In genomic region chr6:88431202-88431601, GRCm38 (mm10) we compare ENCODE assay signal across 9 mouse cellular contexts. TPM values are rescaled to one million over a fixed set of nuclear protein-coding genes. Genes with fewer than 3 reads are reported as not detected.
DNase-seq lines count a peak whose midpoint lies in the region; ATAC-seq and TF ChIP-seq lines count a peak whose summit lies in the region.
"Had no signal": no experiment of that assay in that cellular context is flagged by ENCODE, and none has a peak within 500 bp of the region (broad histone marks: within the 10 kb centered on the region; RNA-seq: fewer than 3 reads in every experiment).

No protein-coding gene starts in this region.

- H3K4me3 ChIP-seq in forebrain, postnatal 0 days (ENCODE audit: low read depth, low read length), result no peak overlapping the region
- H3K4me3 ChIP-seq in forebrain, embryonic 12.5 days (replicated peaks), result no peak overlapping the region
- H3K4me3 ChIP-seq in E14TG2a.4 (replicated peaks; ENCODE audit: low read length), result no peak overlapping the region
- H3K4me3 ChIP-seq in hindbrain, embryonic 14.5 days (replicated peaks; ENCODE audit: low read length), result no peak overlapping the region
- no peak overlapping the region for H3K4me3 ChIP-seq in liver, embryonic 16.5 days (ENCODE audit: low read depth, low read length)
- H3K4me3 ChIP-seq: midbrain, embryonic 12.5 days had no signal

- no peaks in the 10 kb centered on the region for H3K36me3 ChIP-seq in forebrain, postnatal 0 days (ENCODE audit: insufficient read depth)
- no peaks in the 10 kb centered on the region for H3K36me3 ChIP-seq in forebrain, embryonic 12.5 days (replicated peaks)
- H3K36me3 ChIP-seq in E14TG2a.4 (ENCODE audit: insufficient read depth, low read length), result peaks cover 28% of the 10 kb centered on the region
- no peaks in the 10 kb centered on the region for H3K36me3 ChIP-seq in hindbrain, embryonic 14.5 days (replicated peaks; ENCODE audit: control insufficient read depth, insufficient read depth)
- H3K36me3 ChIP-seq in liver, embryonic 16.5 days (ENCODE audit: control insufficient read depth, insufficient read depth), result no peaks in the 10 kb centered on the region
- H3K36me3 ChIP-seq: midbrain, embryonic 12.5 days had no signal

- ATAC-seq in forebrain, postnatal 0 days, result no peak
- no peak for ATAC-seq in forebrain, embryonic 12.5 days (ENCODE audit: low FRiP score)
- no peak for ATAC-seq in hindbrain, embryonic 14.5 days (ENCODE audit: low FRiP score)
- 0 out of 2 replicates have a peak, but pooled peaks have one; percentile 41 for ATAC-seq in liver, embryonic 16.5 days (ENCODE audit: low read depth)

- H3K9ac ChIP-seq in forebrain, postnatal 0 days, result no peak overlapping the region
- no peak overlapping the region for H3K9ac ChIP-seq in forebrain, embryonic 12.5 days
- no peak overlapping the region for H3K9ac ChIP-seq in hindbrain, embryonic 14.5 days
- H3K9ac ChIP-seq in liver, embryonic 16.5 days (ENCODE audit: low read depth, low read length), result no peak overlapping the region
- H3K9ac ChIP-seq: midbrain, embryonic 12.5 days had no signal

- no peaks in the 10 kb centered on the region for H3K9me3 ChIP-seq in forebrain, postnatal 0 days (ENCODE audit: low read length)
- H3K9me3 ChIP-seq in forebrain, embryonic 12.5 days, result no peaks in the 10 kb centered on the region
- H3K9me3 ChIP-seq in E14TG2a.4 (ENCODE audit: low read length), result no peaks in the 10 kb centered on the region
- H3K9me3 ChIP-seq in hindbrain, embryonic 14.5 days (ENCODE audit: control insufficient read depth, low read length), result no peaks in the 10 kb centered on the region
- H3K9me3 ChIP-seq in liver, embryonic 16.5 days (replicated peaks; ENCODE audit: control insufficient read depth, low read length), result no peaks in the 10 kb centered on the region
- H3K9me3 ChIP-seq: midbrain, embryonic 12.5 days had no signal

- no peaks in the 10 kb centered on the region for H3K4me1 ChIP-seq in forebrain, postnatal 0 days (ENCODE audit: insufficient read depth)
- peaks cover 12% of the 10 kb centered on the region; the same call in 1 of the 2 replicates for H3K4me1 ChIP-seq in forebrain, embryonic 12.5 days
- peaks cover 25% of the 10 kb centered on the region for H3K4me1 ChIP-seq in E14TG2a.4 (replicated peaks; ENCODE audit: low read depth, low read length)
- H3K4me1 ChIP-seq in hindbrain, embryonic 14.5 days (replicated peaks; ENCODE audit: control insufficient read depth, insufficient read depth, low read length), result no peaks in the 10 kb centered on the region
- no peaks in the 10 kb centered on the region for H3K4me1 ChIP-seq in liver, embryonic 16.5 days (ENCODE audit: control insufficient read depth, low read depth, low read length)
- H3K4me1 ChIP-seq: midbrain, embryonic 12.5 days had no signal

- 37% methylated on average over 4 of the region's 4 CpGs for WGBS in forebrain, postnatal 0 days
- 38% methylated on average over 4 of the region's 4 CpGs for WGBS in forebrain, embryonic 12.5 days
- WGBS in hindbrain, embryonic 14.5 days, result 30% methylated on average over 4 of the region's 4 CpGs
- 4% methylated on average over 4 of the region's 4 CpGs for WGBS in liver, embryonic 16.5 days (ENCODE audit: insufficient replicate concordance)

- H3K4me2 ChIP-seq in forebrain, postnatal 0 days (ENCODE audit: low read depth), result no peak overlapping the region
- H3K4me2 ChIP-seq in forebrain, embryonic 12.5 days, result no peak overlapping the region
- no peak overlapping the region for H3K4me2 ChIP-seq in hindbrain, embryonic 14.5 days (replicated peaks)
- no peak overlapping the region for H3K4me2 ChIP-seq in liver, embryonic 16.5 days (ENCODE audit: low read depth, low read length)
- H3K4me2 ChIP-seq: midbrain, embryonic 12.5 days had no signal

- no peak overlapping the region for H3K27ac ChIP-seq in forebrain, postnatal 0 days (ENCODE audit: low read depth, low read length)
- H3K27ac ChIP-seq in forebrain, embryonic 12.5 days, result no peak overlapping the region
- no peak overlapping the region for H3K27ac ChIP-seq in hindbrain, embryonic 14.5 days
- H3K27ac ChIP-seq in liver, embryonic 16.5 days (ENCODE audit: low read length), result no peak overlapping the region
- H3K27ac ChIP-seq: midbrain, embryonic 12.5 days had no signal

- peak; percentile 63 for TF ChIP-seq CTCF in forebrain, postnatal 0 days (IDR thresholded peaks at IDR 0.05; ENCODE audit: low read depth)
- TF ChIP-seq CTCF in E14TG2a.4 (conservative IDR thresholded peaks at IDR 0.05; ENCODE audit: low read length), result peak; percentile 7; the same call in 1 of the 2 replicates

- no peaks in the 10 kb centered on the region for H3K27me3 ChIP-seq in forebrain, postnatal 0 days (ENCODE audit: insufficient read depth, low read length)
- H3K27me3 ChIP-seq in forebrain, embryonic 12.5 days, result no peaks in the 10 kb centered on the region
- H3K27me3 ChIP-seq in E14TG2a.4 (ENCODE audit: insufficient read depth, low read length), result no peaks in the 10 kb centered on the region
- H3K27me3 ChIP-seq in hindbrain, embryonic 14.5 days (ENCODE audit: control insufficient read depth, insufficient read depth, low read length), result no peaks in the 10 kb centered on the region
- no peaks in the 10 kb centered on the region for H3K27me3 ChIP-seq in liver, embryonic 16.5 days (ENCODE audit: control insufficient read depth, insufficient read depth, low read depth, low read length)

- no peak for DNase-seq in forebrain, postnatal 0 days
- DNase-seq in embryo, embryonic 10 days (ENCODE audit: low spot score), result peak; percentile 79
- DNase-seq in hindbrain, embryonic 14.5 days (ENCODE audit: low spot score), result peak; percentile 26
- peak; percentile 70 for DNase-seq in yolk sac, embryonic 10.5 days (ENCODE audit: low spot score)
- no peak for DNase-seq in right cerebral cortex, adult 2 months (ENCODE audit: low spot score in 2 of 2)

RNA-seq across cellular contexts. Expression of gene Eefsec, which starts 15.1 kb away (rescaled TPM):
- total RNA-seq in forebrain, postnatal 0 days (2014; rRNA removed), result 20.1 and 22.9 TPM in 2 replicates
- 26.1 and 28.4 TPM in 2 replicates for polyA plus RNA-seq in forebrain, postnatal 0 days (2015; fragmentation: Nextera tagmentation; extraction: Ambion mirVana)
- polyA plus RNA-seq in forebrain, embryonic 12.5 days (2016; fragmentation: Nextera tagmentation; extraction: Ambion mirVana), result 33.7 and 34.7 TPM in 2 replicates
- 27.5 and 28.9 TPM in 2 replicates for polyA plus RNA-seq in hindbrain, embryonic 14.5 days (2014; fragmentation: Nextera tagmentation; extraction: Ambion mirVana)
- polyA plus RNA-seq in liver, embryonic 16.5 days (2015; fragmentation: Nextera tagmentation; extraction: Ambion mirVana), result 15.3 and 15.6 TPM in 2 replicates

RNA-seq across cellular contexts. Expression of gene Ruvbl1, which starts 34.0 kb away (rescaled TPM):
- total RNA-seq in forebrain, postnatal 0 days (2014; rRNA removed), result 56.7 and 59.2 TPM in 2 replicates
- polyA plus RNA-seq in forebrain, postnatal 0 days (2015; fragmentation: Nextera tagmentation; extraction: Ambion mirVana), result 78.9 and 82.8 TPM in 2 replicates
- 138 TPM in 2 replicates for polyA plus RNA-seq in forebrain, embryonic 12.5 days (2016; fragmentation: Nextera tagmentation; extraction: Ambion mirVana)
- 86.0 and 97.6 TPM in 2 replicates for polyA plus RNA-seq in hindbrain, embryonic 14.5 days (2014; fragmentation: Nextera tagmentation; extraction: Ambion mirVana)
- 58.1 and 62.3 TPM in 2 replicates for polyA plus RNA-seq in liver, embryonic 16.5 days (2015; fragmentation: Nextera tagmentation; extraction: Ambion mirVana)

Comparison
In these comparisons a context has a peak if more than half of its experiments do, and no peak if none do; other contexts are left out.
1. DNase-seq: peak in embryo, embryonic 10 days (single experiment), hindbrain, embryonic 14.5 days (single experiment) and yolk sac, embryonic 10.5 days (single experiment); none in forebrain, postnatal 0 days (single experiment) and right cerebral cortex, adult 2 months (0 of 2).